Mouse (Mus musculus): ENCODE measurements around the gene Znrd1.
"Not testable (repeated sequence)": the region's sequence is repeated elsewhere in the genome, so short reads cannot be mapped to it uniquely, and the experiment has no call there.

Znrd1 gene

GRCm38 (mm10) chr17:36957999-36958743 is at the start of gene Znrd1, which contains the start of gene Znrd1as:
Znrd1 (minus strand) TSS chr17:36958559.
Znrd1as (plus strand) TSS chr17:36958592.
- DNase-seq, result peak; percentile 94

GRCm38 (mm10) chr17:37003366-37003765 is 45.0 kb upstream of the Znrd1 start:
- no peak for DNase-seq

GRCm38 (mm10) chr17:37002364-37003330 is 44.3 kb upstream of the Znrd1 start:
- DNase-seq, result peak; percentile 46

GRCm38 (mm10) chr17:37000863-37001262 is 42.5 kb upstream of the Znrd1 start, which contains the start of gene Zfp57:
Zfp57 (plus strand) TSS chr17:37001163.
- no peak for DNase-seq

GRCm38 (mm10) chr17:36998477-36998876 is 40.1 kb upstream of the Znrd1 start:
- DNase-seq, result no peak

- DNase-seq, result peak; percentile 55
These were observed 38.8 kb upstream of the Znrd1 start for GRCm38 (mm10) chr17:36997033-36997735.

GRCm38 (mm10) chr17:36995448-36995847 is 37.1 kb upstream of the Znrd1 start:
- DNase-seq, result no peak

GRCm38 (mm10) chr17:36994528-36994927 is 36.2 kb upstream of the Znrd1 start:
- DNase-seq, result no peak

GRCm38 (mm10) chr17:36993770-36994325 is 35.5 kb upstream of the Znrd1 start:
- DNase-seq, result no peak

GRCm38 (mm10) chr17:36992336-36993104 is 34.2 kb upstream of the Znrd1 start:
- no peak for DNase-seq

GRCm38 (mm10) chr17:36990630-36991029 is 32.3 kb upstream of the Znrd1 start:
- DNase-seq, result not testable (repeated sequence)

- no peak for DNase-seq
These were observed 31.1 kb upstream of the Znrd1 start, which contains the start of gene H2-M5 for GRCm38 (mm10) chr17:36989437-36989836. H2-M5 (minus strand) TSS chr17:36989537.

GRCm38 (mm10) chr17:36988475-36988874 is 30.1 kb upstream of the Znrd1 start:
- DNase-seq, result no peak

GRCm38 (mm10) chr17:36982253-36983155 is 24.1 kb upstream of the Znrd1 start:
- DNase-seq, result no peak

- no peak for DNase-seq
These were observed 23.5 kb upstream of the Znrd1 start for GRCm38 (mm10) chr17:36981845-36982244.

- peak; percentile 44 for DNase-seq
These were observed 23.0 kb upstream of the Znrd1 start, which contains the start of gene 2410137M14Rik for GRCm38 (mm10) chr17:36981221-36981813. 2410137M14Rik (minus strand) TSS chr17:36981237.

- no peak for DNase-seq
These were observed 15.0 kb upstream of the Znrd1 start for GRCm38 (mm10) chr17:36973271-36973787.

GRCm38 (mm10) chr17:36972791-36973190 is 14.4 kb upstream of the Znrd1 start:
- no peak for DNase-seq

- no peak for DNase-seq
These were observed 13.0 kb upstream of the Znrd1 start for GRCm38 (mm10) chr17:36971172-36971850.
